Mouse (Mus musculus): ENCODE measurements around the gene 1810043G02Rik.

GRCm38 (mm10) chr10:77975653-77976052 is 2.7 kb upstream of the 1810043G02Rik start:
- TF ChIP-seq CTCF (IDR thresholded peaks at IDR 0.05; ENCODE audit: low read depth) (no peak), EP300 (IDR thresholded peaks at IDR 0.05; ENCODE audit: low read depth) (no peak)
